Mouse (Mus musculus) midbrain, embryonic 12.5 days (tissue): ENCODE measurements around the gene Rhobtb1. TPM values are rescaled to one million over a fixed set of nuclear protein-coding genes. Genes with fewer than 3 reads are reported as not detected.

Source experiments
- ATAC-seq: fragments of 200-750 bp; cut with Nextera tagmentation; 2 replicates; pipeline ENCODE4 v1.8.0; 2017; ENCODE audit warnings: low read depth, moderate TSS enrichment, moderate library complexity; ENCODE audit not compliant: low FRiP score
- H3K27ac ChIP-seq: fragments of 300-500 bp; sonication (generic); replicated peaks from 2 replicates; pipeline ENCODE4 v1.5.1; 2016; ENCODE audit warnings: mild to moderate bottlenecking
- H3K27me3 ChIP-seq: fragments of 300-500 bp; sonication (generic); 2 replicates; pipeline ENCODE4 v1.6.1; 2016; ENCODE audit warnings: mild to moderate bottlenecking
- H3K36me3 ChIP-seq: fragments of 300-500 bp; sonication (generic); 2 replicates; pipeline ENCODE4 v1.6.1; 2016
- H3K4me1 ChIP-seq: fragments of 300-500 bp; sonication (generic); 2 replicates; pipeline ENCODE4 v1.6.1; 2016
- H3K4me2 ChIP-seq: fragments of 300-500 bp; sonication (generic); replicated peaks from 2 replicates; pipeline ENCODE4 v1.6.1; 2016; ENCODE audit warnings: mild to moderate bottlenecking, moderate library complexity
- H3K4me3 ChIP-seq: fragments of 300-500 bp; sonication (generic); 2 replicates; pipeline ENCODE4 v1.5.1; 2016; ENCODE audit warnings: mild to moderate bottlenecking
- H3K9ac ChIP-seq: fragments of 300-500 bp; sonication (generic); replicated peaks from 2 replicates; pipeline ENCODE4 v1.6.1; 2016; ENCODE audit warnings: mild to moderate bottlenecking, moderate library complexity
- H3K9me3 ChIP-seq: fragments of 300-500 bp; sonication (generic); 2 replicates; pipeline ENCODE4 v1.6.1; 2016; ENCODE audit warnings: mild to moderate bottlenecking
- WGBS: fragments of 180-500 bp; shearing (Covaris S2); methylation state at CpG from one replicate; pipeline ENCODE4 v1.1.7; 2016; 5-methylcytosine and 5-hydroxymethylcytosine counted together
- polyA plus RNA-seq: library from polyadenylated mRNA; unstranded; fragments of >200 nt; fragmentation: Nextera tagmentation; extraction: Ambion mirVana; gene quantifications from 2 replicates; pipeline ENCODE4 v1.2.1, GENCODE M21; 2016

The Rhobtb1 gene
- polyA plus RNA-seq, 1 experiment from 2014 or later: 21.3 TPM

GRCm38 (mm10) chr10:69134356-69134755, 16.9 kb upstream of the Rhobtb1 start:
- H3K4me3 ChIP-seq: no peak overlapping the region
- no peak overlapping the region for H3K4me2 ChIP-seq
- no peak for ATAC-seq
- no peak overlapping the region for H3K9ac ChIP-seq
- H3K4me1 ChIP-seq: no peaks in the 10 kb centered on the region
- no peaks in the 10 kb centered on the region for H3K36me3 ChIP-seq
- H3K27ac ChIP-seq: no peak overlapping the region
- H3K27me3 ChIP-seq: no peaks in the 10 kb centered on the region
- no peaks in the 10 kb centered on the region for H3K9me3 ChIP-seq

DNA sequence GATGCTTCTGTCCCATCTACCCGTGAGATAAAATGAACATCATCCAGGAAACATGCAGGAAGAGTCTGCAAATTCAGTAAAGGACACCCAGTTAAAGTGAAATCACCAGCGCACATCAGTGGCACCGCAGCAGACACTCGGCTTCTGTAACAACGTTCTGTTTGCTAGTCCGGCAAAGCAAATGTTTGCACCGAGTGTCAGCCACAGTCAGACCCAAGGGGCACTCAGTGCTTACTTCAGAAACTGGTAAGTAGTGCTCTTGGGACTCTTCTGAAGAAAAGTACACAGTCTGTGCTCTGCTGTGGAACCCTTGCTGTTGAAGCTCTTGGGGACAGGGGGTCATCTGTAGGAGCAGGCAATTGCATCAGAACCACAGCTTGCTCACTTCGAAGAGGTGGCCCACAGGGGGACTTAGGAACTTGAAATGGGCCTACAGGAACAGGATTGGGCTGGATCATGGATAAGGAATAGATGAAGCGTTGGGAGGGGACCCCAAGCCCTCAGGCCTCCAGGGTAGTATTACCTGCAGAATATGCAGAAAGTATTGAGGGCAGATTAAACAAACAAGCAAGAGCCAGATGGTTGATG, 14.9 kb upstream of the Rhobtb1 start:
- no peaks in the 10 kb centered on the region for H3K9me3 ChIP-seq
- no peak overlapping the region for H3K4me2 ChIP-seq
- H3K9ac ChIP-seq: no peak overlapping the region
- H3K27me3 ChIP-seq: no peaks in the 10 kb centered on the region
- no peak overlapping the region for H3K27ac ChIP-seq
- no peaks in the 10 kb centered on the region for H3K36me3 ChIP-seq
- no peaks in the 10 kb centered on the region for H3K4me1 ChIP-seq
- no peak overlapping the region for H3K4me3 ChIP-seq
- 81% methylated on average over 9 of the region's 9 CpGs for WGBS
- no peak for ATAC-seq

- 82% methylated on average over 7 of the region's 7 CpGs for WGBS
These were observed 2.0 kb upstream of the Rhobtb1 start for GRCm38 (mm10) chr10:69149252-69149651.

GRCm38 (mm10) chr10:69152971-69153370, 1.7 kb downstream of the Rhobtb1 start:
- ATAC-seq: no peak
- no peaks in the 10 kb centered on the region for H3K4me1 ChIP-seq
- no peaks in the 10 kb centered on the region for H3K27me3 ChIP-seq
- no peak overlapping the region for H3K27ac ChIP-seq
- no peak overlapping the region for H3K4me2 ChIP-seq
- no peaks in the 10 kb centered on the region for H3K9me3 ChIP-seq
- H3K36me3 ChIP-seq: no peaks in the 10 kb centered on the region
- no peak overlapping the region for H3K9ac ChIP-seq
- no peak overlapping the region for H3K4me3 ChIP-seq
- WGBS: 76% methylated on average over 4 of the region's 4 CpGs

More at GRCm38 (mm10) chr10:69149252-69149651, 2.0 kb upstream of the Rhobtb1 start:
- Histone ChIP-seq H3K4me1 (no peaks in the 10 kb centered on the region), H3K36me3 (no peaks in the 10 kb centered on the region), H3K27me3 (no peaks in the 10 kb centered on the region), H3K4me2 (no peak overlapping the region), H3K9me3 (no peaks in the 10 kb centered on the region), H3K27ac (no peak overlapping the region), H3K4me3 (no peak overlapping the region), H3K9ac (no peak overlapping the region)
- no peak for ATAC-seq

DNA sequence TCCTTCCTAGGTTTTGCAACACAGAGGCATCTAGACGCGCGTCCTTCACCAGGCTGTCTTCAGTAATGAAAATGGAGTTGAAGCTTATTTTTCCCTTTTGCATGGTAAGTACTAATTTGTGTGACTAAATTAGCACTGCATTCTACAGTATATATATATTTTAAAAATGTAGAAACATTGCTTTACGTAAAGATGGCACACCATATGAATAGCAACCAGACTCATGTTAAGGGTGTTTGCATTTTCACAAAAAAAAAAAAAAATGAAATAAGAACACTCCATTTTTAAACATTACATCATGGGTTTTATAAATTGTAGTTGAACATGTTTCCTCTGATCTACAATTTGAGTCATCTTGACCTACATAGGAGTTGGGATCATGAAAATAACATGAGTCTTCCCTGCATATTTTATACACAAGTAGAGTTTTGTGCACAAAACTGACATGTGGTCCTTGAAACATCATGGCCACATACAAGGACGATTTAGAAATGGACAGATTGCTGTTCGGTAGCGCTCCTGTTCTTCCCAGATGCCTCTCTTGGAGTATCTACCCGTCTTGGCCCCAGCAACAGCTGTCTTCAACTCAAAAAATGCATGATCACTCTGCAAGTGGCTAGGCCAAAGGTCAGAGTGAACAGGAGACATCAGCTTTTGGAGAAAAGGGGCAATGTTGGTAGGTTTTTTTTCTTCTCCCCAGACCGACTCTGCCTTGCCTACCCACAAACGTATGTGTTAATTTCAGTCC, 4.4 kb downstream of the Rhobtb1 start:
- Histone ChIP-seq H3K27me3 (no peaks in the 10 kb centered on the region), H3K4me2 (no peak overlapping the region)

GRCm38 (mm10) chr10:69156462-69156861, 5.2 kb downstream of the Rhobtb1 start:
- H3K9me3 ChIP-seq: no peaks in the 10 kb centered on the region
- no peak overlapping the region for H3K27ac ChIP-seq
- no peak overlapping the region for H3K4me3 ChIP-seq
- no peaks in the 10 kb centered on the region for H3K36me3 ChIP-seq
- H3K27me3 ChIP-seq: no peaks in the 10 kb centered on the region
- H3K9ac ChIP-seq: no peak overlapping the region
- ATAC-seq: no peak
- no peaks in the 10 kb centered on the region for H3K4me1 ChIP-seq
- no peak overlapping the region for H3K4me2 ChIP-seq
- WGBS: 78% methylated on average over 6 of the region's 6 CpGs

More for the DNA sequence above, 4.4 kb downstream of the Rhobtb1 start:
- H3K36me3 ChIP-seq: no peaks in the 10 kb centered on the region
- ATAC-seq: no peak
- 90% methylated on average over 10 of the region's 10 CpGs for WGBS
- H3K27ac ChIP-seq: no peak overlapping the region
- H3K4me1 ChIP-seq: no peaks in the 10 kb centered on the region
- no peaks in the 10 kb centered on the region for H3K9me3 ChIP-seq
- no peak overlapping the region for H3K9ac ChIP-seq
- H3K4me3 ChIP-seq: no peak overlapping the region

DNA sequence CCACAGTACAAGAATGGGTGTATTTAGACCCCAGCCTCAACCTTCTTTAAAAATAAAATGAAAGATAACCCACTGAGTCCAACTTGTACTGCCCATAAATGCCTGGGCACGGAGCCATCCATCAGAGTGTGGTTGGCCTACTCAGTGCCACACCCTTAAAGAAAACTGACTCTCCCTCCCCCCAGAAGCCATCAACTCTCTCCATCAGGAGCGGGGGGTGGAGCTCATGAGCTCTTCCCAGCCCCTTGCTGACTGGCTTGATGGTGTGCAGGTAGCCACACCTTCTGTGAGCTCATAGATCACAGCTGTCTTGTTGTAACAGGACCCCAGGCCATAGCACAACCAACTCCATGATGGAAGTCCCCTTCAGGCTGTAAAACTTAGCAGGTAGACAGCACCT, 6.2 kb downstream of the Rhobtb1 start:
- no peak for ATAC-seq
- 73% methylated on average over 2 of the region's 2 CpGs for WGBS

DNA sequence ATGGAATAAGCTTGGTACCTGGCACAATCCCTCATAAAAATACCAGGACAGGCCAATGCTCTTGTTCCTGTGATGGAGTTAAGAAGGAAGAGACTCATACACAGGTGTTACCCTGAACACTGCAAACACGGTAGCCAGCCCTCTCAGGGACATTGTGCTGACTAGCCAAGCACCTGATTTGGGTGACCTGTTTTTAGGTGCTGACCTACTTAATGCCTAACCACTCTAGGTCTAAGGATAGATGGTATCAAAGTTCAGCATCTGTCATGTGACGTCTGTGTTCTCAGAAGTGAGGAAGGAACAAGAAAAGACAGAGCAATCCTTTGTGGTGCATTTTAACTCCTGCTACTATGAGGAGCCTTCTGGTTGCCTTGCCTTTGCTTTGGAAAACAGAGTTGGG, 9.6 kb downstream of the Rhobtb1 start:
- no peak overlapping the region for H3K9ac ChIP-seq
- H3K4me1 ChIP-seq: no peaks in the 10 kb centered on the region
- H3K27ac ChIP-seq: no peak overlapping the region
- H3K36me3 ChIP-seq: no peaks in the 10 kb centered on the region
- H3K9me3 ChIP-seq: no peaks in the 10 kb centered on the region
- ATAC-seq: no peak
- no peaks in the 10 kb centered on the region for H3K27me3 ChIP-seq
- H3K4me2 ChIP-seq: no peak overlapping the region
- no peak overlapping the region for H3K4me3 ChIP-seq
- WGBS: 87% methylated on average over 2 of the region's 2 CpGs

More for the DNA sequence above, 6.2 kb downstream of the Rhobtb1 start:
- H3K4me3 ChIP-seq: no peak overlapping the region
- H3K9me3 ChIP-seq: no peaks in the 10 kb centered on the region
- H3K36me3 ChIP-seq: no peaks in the 10 kb centered on the region
- no peaks in the 10 kb centered on the region for H3K4me1 ChIP-seq
- no peak overlapping the region for H3K27ac ChIP-seq
- no peak overlapping the region for H3K9ac ChIP-seq
- no peaks in the 10 kb centered on the region for H3K27me3 ChIP-seq
- H3K4me2 ChIP-seq: no peak overlapping the region

DNA sequence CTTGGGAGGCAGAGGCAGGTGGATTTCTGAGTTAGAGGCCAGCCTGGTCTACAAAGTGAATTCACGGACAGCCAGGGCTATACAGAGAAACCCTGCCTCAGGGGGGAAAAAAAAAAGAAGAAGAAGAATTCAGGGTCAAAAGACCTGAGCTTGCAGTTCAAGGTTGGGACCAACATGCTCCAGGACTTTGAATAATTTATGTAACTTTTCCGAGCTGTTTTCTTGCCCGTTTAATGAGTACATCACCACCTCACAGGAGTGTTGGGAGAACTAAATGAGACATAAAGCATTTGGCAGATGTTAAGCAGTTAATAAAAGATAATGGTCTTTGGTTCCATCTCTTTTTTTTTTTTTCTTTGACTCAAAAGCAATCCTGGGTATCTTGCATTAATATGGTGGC, 10.3 kb downstream of the Rhobtb1 start:
- Histone ChIP-seq H3K4me1 (no peaks in the 10 kb centered on the region), H3K27ac (no peak overlapping the region), H3K27me3 (no peaks in the 10 kb centered on the region), H3K4me2 (no peak overlapping the region), H3K4me3 (no peak overlapping the region), H3K9ac (no peak overlapping the region), H3K36me3 (no peaks in the 10 kb centered on the region), H3K9me3 (no peaks in the 10 kb centered on the region)
- ATAC-seq: no peak
- 79% methylated on average over 3 of the region's 3 CpGs for WGBS

- H3K27me3 ChIP-seq: no peaks in the 10 kb centered on the region
- H3K4me1 ChIP-seq: no peaks in the 10 kb centered on the region
- no peak for ATAC-seq
- WGBS: 87% methylated on average over 5 of the region's 5 CpGs
- H3K27ac ChIP-seq: no peak overlapping the region
- no peaks in the 10 kb centered on the region for H3K9me3 ChIP-seq
- no peak overlapping the region for H3K9ac ChIP-seq
- no peak overlapping the region for H3K4me2 ChIP-seq
- no peaks in the 10 kb centered on the region for H3K36me3 ChIP-seq
- H3K4me3 ChIP-seq: no peak overlapping the region
These were observed 11.3 kb downstream of the Rhobtb1 start for GRCm38 (mm10) chr10:69162577-69162976.

DNA sequence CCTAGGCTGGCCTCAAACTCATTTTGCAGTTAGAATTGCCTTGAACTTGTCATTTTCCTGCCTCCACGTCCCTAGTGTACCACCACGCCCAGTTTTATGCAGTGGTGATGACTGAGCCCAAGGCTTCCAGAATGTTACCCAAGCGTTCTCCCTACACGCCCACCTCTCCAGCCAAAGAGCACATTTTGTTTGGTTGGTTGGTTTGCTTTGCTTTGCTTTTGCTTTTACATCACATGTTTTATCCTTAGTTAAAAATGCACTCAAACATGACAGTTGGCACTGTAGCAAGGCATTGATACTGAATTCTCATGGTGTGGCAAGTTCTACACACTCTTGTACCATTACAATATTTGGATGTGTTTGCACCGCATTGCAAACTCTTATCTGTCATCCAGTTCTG, 12.0 kb downstream of the Rhobtb1 start:
- no peak overlapping the region for H3K27ac ChIP-seq
- H3K4me2 ChIP-seq: no peak overlapping the region
- H3K4me1 ChIP-seq: no peaks in the 10 kb centered on the region
- H3K4me3 ChIP-seq: no peak overlapping the region
- no peaks in the 10 kb centered on the region for H3K36me3 ChIP-seq
- no peak for ATAC-seq
- no peaks in the 10 kb centered on the region for H3K9me3 ChIP-seq
- no peak overlapping the region for H3K9ac ChIP-seq
- 86% methylated on average over 5 of the region's 5 CpGs for WGBS
- H3K27me3 ChIP-seq: no peaks in the 10 kb centered on the region

- Histone ChIP-seq H3K27ac (no peak overlapping the region), H3K4me2 (no peak overlapping the region), H3K4me1 (no peaks in the 10 kb centered on the region), H3K9ac (no peak overlapping the region), H3K4me3 (no peak overlapping the region), H3K9me3 (no peaks in the 10 kb centered on the region), H3K27me3 (no peaks in the 10 kb centered on the region), H3K36me3 (no peaks in the 10 kb centered on the region)
- WGBS: 67% methylated on average over 7 of the region's 7 CpGs
- no peak for ATAC-seq
These were observed 13.9 kb downstream of the Rhobtb1 start for GRCm38 (mm10) chr10:69165125-69165524.
